ENCODE assay signal across 19 mouse cellular contexts in genomic region chr15:60832586-60832985, GRCm38 (mm10). TPM values are rescaled to one million over a fixed set of nuclear protein-coding genes. Genes with fewer than 3 reads are reported as not detected.
DNase-seq lines count a peak whose midpoint lies in the region; ATAC-seq and TF ChIP-seq lines count a peak whose summit lies in the region.
"Had no signal": no experiment of that assay in that cellular context is flagged by ENCODE, and none has a peak within 500 bp of the region (broad histone marks: within the 10 kb centered on the region; RNA-seq: fewer than 3 reads in every experiment).

No protein-coding gene starts in this region.

- H3K4me2 ChIP-seq in liver, embryonic 14.5 days (ENCODE audit: low read depth): no peak overlapping the region
- no peak overlapping the region for H3K4me2 ChIP-seq in liver, embryonic 12.5 days
- H3K4me2 ChIP-seq in forebrain, embryonic 12.5 days: no peak overlapping the region
- H3K4me2 ChIP-seq: forebrain, embryonic 15.5 days; heart, embryonic 15.5 days; hindbrain, embryonic 12.5 days; lung, embryonic 14.5 days; midbrain, embryonic 11.5 days; stomach, embryonic 15.5 days had no signal

- H3K9ac ChIP-seq in liver, embryonic 14.5 days (replicated peaks): no peak overlapping the region
- no peak overlapping the region for H3K9ac ChIP-seq in liver, embryonic 12.5 days
- no peak overlapping the region for H3K9ac ChIP-seq in forebrain, embryonic 12.5 days
- H3K9ac ChIP-seq: forebrain, embryonic 15.5 days; heart, embryonic 15.5 days; hindbrain, embryonic 12.5 days; lung, embryonic 14.5 days; stomach, embryonic 15.5 days had no signal

- no peak overlapping the region for H3K27ac ChIP-seq in gastrocnemius, adult 2 months
- H3K27ac ChIP-seq in liver, embryonic 14.5 days: no peak overlapping the region
- H3K27ac ChIP-seq in liver, embryonic 12.5 days: no peak overlapping the region
- no peak overlapping the region for H3K27ac ChIP-seq in heart, embryonic 10.5 days
- H3K27ac ChIP-seq in forebrain, embryonic 12.5 days: no peak overlapping the region
- H3K27ac ChIP-seq: forebrain, embryonic 15.5 days; heart, embryonic 15.5 days; hindbrain, embryonic 12.5 days; stomach, embryonic 15.5 days had no signal

- H3K4me3 ChIP-seq in gastrocnemius, adult 2 months: no peak overlapping the region
- no peak overlapping the region for H3K4me3 ChIP-seq in liver, embryonic 14.5 days (ENCODE audit: insufficient read depth in 1 of 2, low read depth in 2 of 2, low read length in 2 of 2)
- H3K4me3 ChIP-seq in liver, embryonic 12.5 days: no peak overlapping the region
- no peak overlapping the region for H3K4me3 ChIP-seq in heart, embryonic 10.5 days
- H3K4me3 ChIP-seq in forebrain, embryonic 12.5 days (replicated peaks): no peak overlapping the region
- H3K4me3 ChIP-seq: forebrain, embryonic 15.5 days; heart, embryonic 15.5 days; hindbrain, embryonic 12.5 days; stomach, embryonic 15.5 days had no signal

- no peaks in the 10 kb centered on the region for H3K27me3 ChIP-seq in liver, embryonic 14.5 days (ENCODE audit: control insufficient read depth, insufficient read depth, low read length)
- 0 out of 2 replicates have a peak, but pooled peaks cover 5% of the 10 kb centered on the region for H3K27me3 ChIP-seq in liver, embryonic 12.5 days (replicated peaks)
- H3K27me3 ChIP-seq in heart, embryonic 10.5 days (ENCODE audit: insufficient read depth, poor library complexity, severe bottlenecking): no peaks in the 10 kb centered on the region
- H3K27me3 ChIP-seq in forebrain, embryonic 12.5 days: no peaks in the 10 kb centered on the region; the same call in 1 of the 2 replicates
- H3K27me3 ChIP-seq: forebrain, embryonic 15.5 days; heart, embryonic 15.5 days; hindbrain, embryonic 12.5 days; stomach, embryonic 15.5 days had no signal

- peak; percentile 35; the same call in 1 of the 2 replicates for TF ChIP-seq CTCF in gastrocnemius, adult 2 months (IDR thresholded peaks at IDR 0.05)
- TF ChIP-seq CTCF in liver, embryonic 14.5 days (IDR thresholded peaks at IDR 0.05; ENCODE audit: low read depth): peak; percentile 17; the same call in 1 of the 2 replicates

- no peak for TF ChIP-seq EP300 in liver, embryonic 14.5 days (IDR thresholded peaks at IDR 0.05; ENCODE audit: low read depth)

- ATAC-seq in liver, embryonic 14.5 days (ENCODE audit: insufficient read depth): no peak
- no peak for ATAC-seq in liver, embryonic 12.5 days
- no peak for ATAC-seq in forebrain, embryonic 12.5 days (ENCODE audit: low FRiP score)
- ATAC-seq: forebrain, embryonic 15.5 days had no signal

- intact Hi-C loops in gastrocnemius, adult 2 months (cut with DNase I): no loop called here
- intact Hi-C loops in gastrocnemius, postnatal 14 days (cut with DNase I; ENCODE audit: low total_unique reads): no loop called here

- no peaks in the 10 kb centered on the region for H3K9me3 ChIP-seq in liver, embryonic 14.5 days (ENCODE audit: control insufficient read depth, low read length)
- no peaks in the 10 kb centered on the region for H3K9me3 ChIP-seq in liver, embryonic 12.5 days (replicated peaks)
- H3K9me3 ChIP-seq in heart, embryonic 10.5 days: no peaks in the 10 kb centered on the region
- no peaks in the 10 kb centered on the region for H3K9me3 ChIP-seq in forebrain, embryonic 12.5 days
- H3K9me3 ChIP-seq: forebrain, embryonic 15.5 days; heart, embryonic 15.5 days; hindbrain, embryonic 12.5 days; stomach, embryonic 15.5 days had no signal

- peaks cover 0 to 9% of the 10 kb centered on the region in 2 experiments; a peak in 2 of 4 replicates for H3K4me1 ChIP-seq in liver, embryonic 14.5 days (replicated peaks; ENCODE audit: control insufficient read depth in 2 of 2, insufficient read depth in 2 of 2, low read length in 1 of 2)
- H3K4me1 ChIP-seq in liver, embryonic 12.5 days: peaks cover 18% of the 10 kb centered on the region
- H3K4me1 ChIP-seq in heart, embryonic 10.5 days: peaks cover 12% of the 10 kb centered on the region
- H3K4me1 ChIP-seq in forebrain, embryonic 12.5 days: no peaks in the 10 kb centered on the region; the same call in 1 of the 2 replicates
- H3K4me1 ChIP-seq: forebrain, embryonic 15.5 days; stomach, embryonic 15.5 days had no signal

- no peaks in the 10 kb centered on the region for H3K36me3 ChIP-seq in liver, embryonic 14.5 days (replicated peaks; ENCODE audit: control insufficient read depth, insufficient read depth, low read depth)
- H3K36me3 ChIP-seq in liver, embryonic 12.5 days: no peaks in the 10 kb centered on the region
- no peaks in the 10 kb centered on the region for H3K36me3 ChIP-seq in heart, embryonic 10.5 days
- no peaks in the 10 kb centered on the region for H3K36me3 ChIP-seq in forebrain, embryonic 12.5 days (replicated peaks)
- H3K36me3 ChIP-seq: forebrain, embryonic 15.5 days; heart, embryonic 15.5 days; hindbrain, embryonic 12.5 days; stomach, embryonic 15.5 days had no signal

- no peak for DNase-seq in gastrocnemius, adult 2 months
- no peak for DNase-seq in gastrocnemius, postnatal 14 days
- no peak for DNase-seq in liver, embryonic 14.5 days (ENCODE audit: low read depth in 3 of 3, low spot score in 3 of 3)
- peak; percentile 14 for DNase-seq in thymus, postnatal 25 days
- no peak for DNase-seq in thymus, postnatal 0 days (ENCODE audit: low spot score)
- no peak for DNase-seq in heart, embryonic 10.5 days (ENCODE audit: low spot score)
- DNase-seq: cerebellum, adult 18-20 months; embryo, embryonic 11 days; gastrocnemius, postnatal 36 days; kidney, adult 18-20 months; left cerebral cortex, postnatal 4 days; lung, embryonic 14.5 days had no signal

RNA-seq across cellular contexts. Expression of gene Fam84b, which starts 21.0 kb away (rescaled TPM):
- 1 to 10 TPM; 1.3 to 2.0 TPM for total RNA-seq in gastrocnemius, adult 2 months (2021)
- total RNA-seq in gastrocnemius, postnatal 14 days (2021): 1 to 10 TPM; 3.7 to 4.0 TPM
- 1.4 and 1.6 TPM in 2 replicates for polyA plus RNA-seq in liver, embryonic 14.5 days (2012; rRNA removed)
- 2.5 and 2.9 TPM in 2 replicates for polyA plus RNA-seq in liver, embryonic 14.5 days (2014; fragmentation: Nextera tagmentation; extraction: Ambion mirVana)
- 6.2 and 6.6 TPM in 2 replicates for polyA plus RNA-seq in liver, embryonic 12.5 days (2016; fragmentation: Nextera tagmentation; extraction: Ambion mirVana)
- polyA plus RNA-seq in thymus, postnatal 0 days (2015; fragmentation: Nextera tagmentation; extraction: Ambion mirVana): 3.8 and 4.2 TPM in 2 replicates
- polyA plus RNA-seq in heart, embryonic 10.5 days (2016; fragmentation: Nextera tagmentation; extraction: Ambion mirVana): 12.5 and 12.7 TPM in 2 replicates
- 14.1 and 19.7 TPM in 2 replicates for polyA plus RNA-seq in forebrain, embryonic 12.5 days (2016; fragmentation: Nextera tagmentation; extraction: Ambion mirVana)
